Mouse (Mus musculus) adrenal gland (tissue): ENCODE measurements around the gene Ell3.

Experiments used
- intact Hi-C: fragments of 180-260 bp; cut with DNase I; formaldehyde crosslinking; loops from one replicate; pipeline ENCODE4 v1.15.1; 2025

Ell3 gene

GRCm38 (mm10) chr2:121448739-121449535 is 4.9 kb upstream of the Ell3 start, which contains the start of gene Serf2:
Gene Serf2, plus strand, starts transcription at chr2:121449195.
- intact Hi-C loops: loop anchor here (5.0 kb wide), 1 partner anchor 37 kb away; the partner anchor contains the start of genes Catsper2 and Pdia3

- intact Hi-C loops: loop anchor here (5.0 kb wide), 1 partner anchor 36 kb away; the partner anchor contains the start of genes Catsper2 and Pdia3
Measured at GRCm38 (mm10) chr2:121448136-121448535, 4.1 kb upstream of the Ell3 start.

- intact Hi-C loops: loop anchor here (5.0 kb wide), 1 partner anchor 35 kb away; the partner anchor contains the start of genes Catsper2 and Pdia3
Measured at GRCm38 (mm10) chr2:121447006-121447405, 2.9 kb upstream of the Ell3 start.

- intact Hi-C loops: loop anchor here (5.0 kb wide), 1 partner anchor 34 kb away; the partner anchor contains the start of genes Catsper2 and Pdia3
Measured at GRCm38 (mm10) chr2:121446506-121446905, 2.4 kb upstream of the Ell3 start.

- intact Hi-C loops: loop anchor here (5.0 kb wide), 1 partner anchor 33 kb away; the partner anchor contains the start of genes Catsper2 and Pdia3
Measured at GRCm38 (mm10) chr2:121445117-121445516, 1.0 kb upstream of the Ell3 start.

- intact Hi-C loops: no loop called here
Measured at GRCm38 (mm10) chr2:121443068-121443349, 1.1 kb downstream of the Ell3 start.

GRCm38 (mm10) chr2:121442259-121443067 is 1.6 kb downstream of the Ell3 start:
- intact Hi-C loops: no loop called here

- intact Hi-C loops: no loop called here
Measured at GRCm38 (mm10) chr2:121441800-121442199, 2.3 kb downstream of the Ell3 start.

GRCm38 (mm10) chr2:121440834-121441605 is 3.1 kb downstream of the Ell3 start:
- intact Hi-C loops: no loop called here

GRCm38 (mm10) chr2:121439746-121440145 is 4.3 kb downstream of the Ell3 start:
- intact Hi-C loops: no loop called here

GRCm38 (mm10) chr2:121434854-121435253 is 9.2 kb downstream of the Ell3 start:
- intact Hi-C loops: no loop called here

GRCm38 (mm10) chr2:121425890-121426289 is 18.2 kb downstream of the Ell3 start:
- intact Hi-C loops: no loop called here

- intact Hi-C loops: no loop called here
Measured at GRCm38 (mm10) chr2:121423166-121423565, 20.9 kb downstream of the Ell3 start.

- intact Hi-C loops: no loop called here
Measured at GRCm38 (mm10) chr2:121418476-121418875, 25.6 kb downstream of the Ell3 start.

- intact Hi-C loops: no loop called here
Measured at GRCm38 (mm10) chr2:121416356-121416755, 27.7 kb downstream of the Ell3 start.

- intact Hi-C loops: no loop called here
Measured at GRCm38 (mm10) chr2:121415591-121415990, 28.5 kb downstream of the Ell3 start.

- intact Hi-C loops: no loop called here
Measured at GRCm38 (mm10) chr2:121415103-121415502, 29.0 kb downstream of the Ell3 start.

GRCm38 (mm10) chr2:121414139-121414685 is 29.9 kb downstream of the Ell3 start:
- intact Hi-C loops: loop anchor here (5.0 kb wide), 1 partner anchor 33 kb away; the partner anchor contains the start of gene Serf2

GRCm38 (mm10) chr2:121413387-121414042 is 30.6 kb downstream of the Ell3 start, which contains the start of the genes Pdia3 and Catsper2:
Gene Pdia3, plus strand, starts transcription at chr2:121413775.
Gene Catsper2, minus strand, starts transcription at chr2:121413792.
- intact Hi-C loops: loop anchor here (5.0 kb wide), 1 partner anchor 34 kb away; the partner anchor contains the start of gene Serf2

GRCm38 (mm10) chr2:121412843-121413386 is 31.2 kb downstream of the Ell3 start:
- intact Hi-C loops: loop anchor here (5.0 kb wide), 1 partner anchor 34 kb away; the partner anchor contains the start of gene Serf2
